Mouse (Mus musculus): Measurements from ENCODE around the gene Car14. TPM values are rescaled to one million over a fixed set of nuclear protein-coding genes. Genes with fewer than 3 reads are reported as not detected.
A peak's percentile ranks its signal among the peaks of the same experiment; 100 is the strongest.

The Car14 gene
- polyA plus RNA-seq, 1 experiment from 2014 or later: 22.5 TPM

GRCm38 (mm10) chr3:95882816-95883425 lies 21.6 kb downstream of the Car14 start:
- Histone ChIP-seq H3K9ac (replicated peaks; ENCODE audit: low read length) (peak overlapping the region; percentile 22), H3K36me3 (ENCODE audit: insufficient read depth, low read length) (no peaks in the 10 kb centered on the region), H3K4me2 (replicated peaks; ENCODE audit: low read depth, low read length) (peak overlapping the region; percentile 92), H3K4me3 (ENCODE audit: low read length) (peak overlapping the region; percentile 52), H3K27ac (ENCODE audit: low read length) (no peak overlapping the region), H3K4me1 (ENCODE audit: insufficient read depth, low read length) (peaks cover 11% of the 10 kb centered on the region; the same call in 1 of the 2 replicates), H3K9me3 (ENCODE audit: low read length) (no peaks in the 10 kb centered on the region), H3K27me3 (ENCODE audit: insufficient read depth, low read length) (no peaks in the 10 kb centered on the region)
- 1% methylated on average over 24 of the region's 24 CpGs for whole genome bisulfite sequencing
- ATAC-seq (ENCODE audit: low FRiP score, low TSS enrichment): no peak

- H3K27ac ChIP-seq (ENCODE audit: low read length): no peak within 1 kb of the TSS
- H3K9me3 ChIP-seq (ENCODE audit: low read length): no peaks in the 10 kb centered on the region
- WGBS: 0% methylated on average over 65 of the region's 66 CpGs
Observed at GRCm38 (mm10) chr3:95881979-95882815, 22.3 kb downstream of the Car14 start, which contains the start of gene Ciart. Ciart (minus strand) TSS chr3:95882251.

GRCm38 (mm10) chr3:95879063-95879462 lies 25.4 kb downstream of the Car14 start:
- WGBS: 87% methylated on average over 4 of the region's 4 CpGs

More at GRCm38 (mm10) chr3:95881979-95882815, 22.3 kb downstream of the Car14 start, which contains the start of gene Ciart:
- Histone ChIP-seq H3K36me3 (ENCODE audit: insufficient read depth, low read length) (no peaks in the 10 kb centered on the region), H3K9ac (replicated peaks; ENCODE audit: low read length) (peak within 1 kb of the TSS; percentile 31), H3K4me1 (ENCODE audit: insufficient read depth, low read length) (peaks cover 9% of the 10 kb centered on the region; the same call in 1 of the 2 replicates), H3K4me3 (ENCODE audit: low read length) (peak within 1 kb of the TSS; percentile 52), H3K27me3 (ENCODE audit: insufficient read depth, low read length) (no peaks in the 10 kb centered on the region), H3K4me2 (replicated peaks; ENCODE audit: low read depth, low read length) (peak within 1 kb of the TSS; percentile 92)
- peak; percentile 99 for ATAC-seq (ENCODE audit: low FRiP score, low TSS enrichment)

GRCm38 (mm10) chr3:95872048-95872447 lies 32.4 kb downstream of the Car14 start:
- H3K36me3 ChIP-seq (ENCODE audit: insufficient read depth, low read length): peaks cover 24% of the 10 kb centered on the region
- H3K9ac ChIP-seq (replicated peaks; ENCODE audit: low read length): peak overlapping the region; percentile 59
- H3K27me3 ChIP-seq (ENCODE audit: insufficient read depth, low read length): no peaks in the 10 kb centered on the region
- 0 out of 2 replicates have a peak overlapping the region, but pooled peaks have one; percentile 28 for H3K27ac ChIP-seq (ENCODE audit: low read length)
- 72% methylated on average over 7 of the region's 7 CpGs for WGBS
- H3K9me3 ChIP-seq (ENCODE audit: low read length): no peaks in the 10 kb centered on the region
- peak overlapping the region; percentile 77 for H3K4me3 ChIP-seq (ENCODE audit: low read length)
- H3K4me2 ChIP-seq (replicated peaks; ENCODE audit: low read depth, low read length): peak overlapping the region; percentile 65
- ATAC-seq (ENCODE audit: low FRiP score, low TSS enrichment): no peak
- H3K4me1 ChIP-seq (ENCODE audit: insufficient read depth, low read length): peaks cover 8% of the 10 kb centered on the region

More at GRCm38 (mm10) chr3:95879063-95879462, 25.4 kb downstream of the Car14 start:
- Histone ChIP-seq H3K9ac (replicated peaks; ENCODE audit: low read length) (no peak overlapping the region), H3K36me3 (ENCODE audit: insufficient read depth, low read length) (no peaks in the 10 kb centered on the region), H3K27ac (ENCODE audit: low read length) (no peak overlapping the region), H3K4me1 (ENCODE audit: insufficient read depth, low read length) (peaks cover 9% of the 10 kb centered on the region; the same call in 1 of the 2 replicates), H3K9me3 (ENCODE audit: low read length) (no peaks in the 10 kb centered on the region), H3K4me2 (replicated peaks; ENCODE audit: low read depth, low read length) (no peak overlapping the region), H3K4me3 (ENCODE audit: low read length) (no peak overlapping the region), H3K27me3 (ENCODE audit: insufficient read depth, low read length) (no peaks in the 10 kb centered on the region)
- no peak for ATAC-seq (ENCODE audit: low FRiP score, low TSS enrichment)

GRCm38 (mm10) chr3:95871392-95871867 lies 33.1 kb downstream of the Car14 start, which contains the start of gene Mrps21:
Mrps21 (minus strand) TSS chr3:95871519.
- H3K27ac ChIP-seq (ENCODE audit: low read length): peak within 1 kb of the TSS; percentile 79
- H3K9ac ChIP-seq (replicated peaks; ENCODE audit: low read length): peak within 1 kb of the TSS; percentile 85
- H3K4me1 ChIP-seq (ENCODE audit: insufficient read depth, low read length): peaks cover 8% of the 10 kb centered on the region
- ATAC-seq (ENCODE audit: low FRiP score, low TSS enrichment): peak; percentile 97
- peak within 1 kb of the TSS; percentile 65 for H3K4me2 ChIP-seq (replicated peaks; ENCODE audit: low read depth, low read length)
- no peaks in the 10 kb centered on the region for H3K9me3 ChIP-seq (ENCODE audit: low read length)
- H3K36me3 ChIP-seq (ENCODE audit: insufficient read depth, low read length): peaks cover 27% of the 10 kb centered on the region
- 0% methylated on average over 33 of the region's 33 CpGs for WGBS
- peak within 1 kb of the TSS; percentile 77 for H3K4me3 ChIP-seq (ENCODE audit: low read length)
- no peaks in the 10 kb centered on the region for H3K27me3 ChIP-seq (ENCODE audit: insufficient read depth, low read length)

GRCm38 (mm10) chr3:95870976-95871375 lies 33.5 kb downstream of the Car14 start:
- H3K9me3 ChIP-seq (ENCODE audit: low read length): no peaks in the 10 kb centered on the region
- peak overlapping the region; percentile 79 for H3K27ac ChIP-seq (ENCODE audit: low read length)
- peak overlapping the region; percentile 65 for H3K4me2 ChIP-seq (replicated peaks; ENCODE audit: low read depth, low read length)
- WGBS: 4% methylated on average over 15 of the region's 15 CpGs
- ATAC-seq (ENCODE audit: low FRiP score, low TSS enrichment): no peak; the same call in none of the 2 replicates
- H3K4me1 ChIP-seq (ENCODE audit: insufficient read depth, low read length): peaks cover 8% of the 10 kb centered on the region
- no peaks in the 10 kb centered on the region for H3K27me3 ChIP-seq (ENCODE audit: insufficient read depth, low read length)
- H3K36me3 ChIP-seq (ENCODE audit: insufficient read depth, low read length): peaks cover 27% of the 10 kb centered on the region
- H3K4me3 ChIP-seq (ENCODE audit: low read length): peak overlapping the region; percentile 77
- peak overlapping the region; percentile 85 for H3K9ac ChIP-seq (replicated peaks; ENCODE audit: low read length)

- no peak overlapping the region for H3K4me2 ChIP-seq (replicated peaks; ENCODE audit: low read depth, low read length)
- peaks cover 5% of the 10 kb centered on the region for H3K4me1 ChIP-seq (ENCODE audit: insufficient read depth, low read length)
- ATAC-seq (ENCODE audit: low FRiP score, low TSS enrichment): no peak
- no peaks in the 10 kb centered on the region for H3K27me3 ChIP-seq (ENCODE audit: insufficient read depth, low read length)
- H3K36me3 ChIP-seq (ENCODE audit: insufficient read depth, low read length): peaks cover 48% of the 10 kb centered on the region
- H3K27ac ChIP-seq (ENCODE audit: low read length): no peak overlapping the region
- no peak overlapping the region for H3K4me3 ChIP-seq (ENCODE audit: low read length)
- 98% methylated on average over 2 of the region's 2 CpGs for WGBS
- H3K9ac ChIP-seq (replicated peaks; ENCODE audit: low read length): no peak overlapping the region
- H3K9me3 ChIP-seq (ENCODE audit: low read length): no peaks in the 10 kb centered on the region
Observed at GRCm38 (mm10) chr3:95867408-95867807, 37.1 kb downstream of the Car14 start.

- H3K4me1 ChIP-seq (ENCODE audit: insufficient read depth, low read length): no peaks in the 10 kb centered on the region; the same call in 1 of the 2 replicates
- no peak overlapping the region for H3K27ac ChIP-seq (ENCODE audit: low read length)
- 81% methylated on average over 5 of the region's 5 CpGs for WGBS
Observed at GRCm38 (mm10) chr3:95866071-95866470, 38.4 kb downstream of the Car14 start.

GRCm38 (mm10) chr3:95865571-95865970 lies 38.9 kb downstream of the Car14 start:
- H3K4me1 ChIP-seq (ENCODE audit: insufficient read depth, low read length): no peaks in the 10 kb centered on the region; the same call in 1 of the 2 replicates
- H3K27me3 ChIP-seq (ENCODE audit: insufficient read depth, low read length): no peaks in the 10 kb centered on the region
- no peak overlapping the region for H3K27ac ChIP-seq (ENCODE audit: low read length)
- WGBS: 94% methylated on average over 20 of the region's 20 CpGs
- H3K4me2 ChIP-seq (replicated peaks; ENCODE audit: low read depth, low read length): no peak overlapping the region
- ATAC-seq (ENCODE audit: low FRiP score, low TSS enrichment): no peak
- H3K36me3 ChIP-seq (ENCODE audit: insufficient read depth, low read length): peaks cover 52% of the 10 kb centered on the region
- no peaks in the 10 kb centered on the region for H3K9me3 ChIP-seq (ENCODE audit: low read length)
- no peak overlapping the region for H3K9ac ChIP-seq (replicated peaks; ENCODE audit: low read length)
- H3K4me3 ChIP-seq (ENCODE audit: low read length): no peak overlapping the region

More at GRCm38 (mm10) chr3:95866071-95866470, 38.4 kb downstream of the Car14 start:
- Histone ChIP-seq H3K4me2 (replicated peaks; ENCODE audit: low read depth, low read length) (no peak overlapping the region), H3K9me3 (ENCODE audit: low read length) (no peaks in the 10 kb centered on the region), H3K9ac (replicated peaks; ENCODE audit: low read length) (no peak overlapping the region), H3K27me3 (ENCODE audit: insufficient read depth, low read length) (no peaks in the 10 kb centered on the region), H3K36me3 (ENCODE audit: insufficient read depth, low read length) (peaks cover 52% of the 10 kb centered on the region), H3K4me3 (ENCODE audit: low read length) (no peak overlapping the region)
- ATAC-seq (ENCODE audit: low FRiP score, low TSS enrichment): no peak

Measured in kidney, embryonic 16.5 days (tissue).